Mouse (Mus musculus): Measurements from ENCODE around the gene Kif16b. TPM values are rescaled to one million over a fixed set of nuclear protein-coding genes. Genes with fewer than 3 reads are reported as not detected.

Gene Kif16b
- total RNA-seq, 4 experiments from 2014 or later, result 11.7 to 14.2 (median 13.6) TPM

- DNase-seq (ENCODE audit: low spot score in 2 of 2), result no peak
Measured at GRCm38 (mm10) chr2:142682965-142683709, 218.2 kb downstream of the Kif16b start.

- DNase-seq (ENCODE audit: low spot score in 2 of 2), result no peak
Measured at GRCm38 (mm10) chr2:142668426-142668825, 232.9 kb downstream of the Kif16b start.

GRCm38 (mm10) chr2:142651591-142651990, 249.7 kb downstream of the Kif16b start:
- no peak for DNase-seq (ENCODE audit: low spot score in 2 of 2)

GRCm38 (mm10) chr2:142648023-142648453, 253.3 kb downstream of the Kif16b start:
- DNase-seq (ENCODE audit: low spot score in 2 of 2), result peak; percentile 38 to 45

- DNase-seq (ENCODE audit: low spot score in 2 of 2), result no peak
Measured at GRCm38 (mm10) chr2:142646863-142647262, 254.5 kb downstream of the Kif16b start.

- no peak for DNase-seq (ENCODE audit: low spot score in 2 of 2)
Measured at GRCm38 (mm10) chr2:142641766-142642165, 259.6 kb downstream of the Kif16b start.

GRCm38 (mm10) chr2:142635606-142636304, 265.6 kb downstream of the Kif16b start:
- no peak for DNase-seq (ENCODE audit: low spot score in 2 of 2)

- DNase-seq (ENCODE audit: low spot score in 2 of 2), result no peak
Measured at GRCm38 (mm10) chr2:142633996-142634559, 267.3 kb downstream of the Kif16b start.

- DNase-seq (ENCODE audit: low spot score in 2 of 2), result no peak
Measured at GRCm38 (mm10) chr2:142629523-142630312, 271.6 kb downstream of the Kif16b start.

GRCm38 (mm10) chr2:142625756-142626155, 275.6 kb downstream of the Kif16b start:
- DNase-seq (ENCODE audit: low spot score in 2 of 2), result no peak

GRCm38 (mm10) chr2:142625101-142625500, 276.2 kb downstream of the Kif16b start:
- no peak for DNase-seq (ENCODE audit: low spot score in 2 of 2)

GRCm38 (mm10) chr2:142624254-142624653, 277.1 kb downstream of the Kif16b start:
- no peak for DNase-seq (ENCODE audit: low spot score in 2 of 2)

- no peak for DNase-seq (ENCODE audit: low spot score in 2 of 2)
Measured at GRCm38 (mm10) chr2:142621152-142621551, 280.2 kb downstream of the Kif16b start.

GRCm38 (mm10) chr2:142619926-142620325, 281.4 kb downstream of the Kif16b start:
- no peak for DNase-seq (ENCODE audit: low spot score in 2 of 2)

GRCm38 (mm10) chr2:142614535-142614934, 286.8 kb downstream of the Kif16b start:
- DNase-seq (ENCODE audit: low spot score in 2 of 2), result no peak

- no peak for DNase-seq (ENCODE audit: low spot score in 2 of 2)
Measured at GRCm38 (mm10) chr2:142612359-142612953, 288.9 kb downstream of the Kif16b start.

GRCm38 (mm10) chr2:142611113-142611512, 290.2 kb downstream of the Kif16b start:
- peak; percentile 51 to 60 for DNase-seq (ENCODE audit: low spot score in 2 of 2)

GRCm38 (mm10) chr2:142610206-142610605, 291.1 kb downstream of the Kif16b start:
- DNase-seq (ENCODE audit: low spot score in 2 of 2), result no peak

GRCm38 (mm10) chr2:142608778-142609177, 292.6 kb downstream of the Kif16b start:
- DNase-seq (ENCODE audit: low spot score in 2 of 2), result peak; percentile 43 to 51

GRCm38 (mm10) chr2:142604762-142605161, 296.6 kb downstream of the Kif16b start:
- no peak for DNase-seq (ENCODE audit: low spot score in 2 of 2)

GRCm38 (mm10) chr2:142603210-142603609, 298.1 kb downstream of the Kif16b start:
- DNase-seq (ENCODE audit: low spot score in 2 of 2), result no peak

All from layer of hippocampus, adult 8-10 months (tissue).